Mouse (Mus musculus) hindbrain, embryonic 15.5 days (tissue): ENCODE measurements around the gene Gm10424. TPM values are rescaled to one million over a fixed set of nuclear protein-coding genes. Genes with fewer than 3 reads are reported as not detected.
"Not testable (repeated sequence)": the region's sequence is repeated elsewhere in the genome, so short reads cannot be mapped to it uniquely, and the experiment has no call there.

Source experiments
- ATAC-seq: fragments of 200-750 bp; cut with Nextera tagmentation; 2 replicates; pipeline ENCODE4 v1.8.0; 2017; ENCODE audit warnings: low read depth, moderate number of reproducible peaks, moderate TSS enrichment; ENCODE audit not compliant: low FRiP score
- H3K27ac ChIP-seq: fragments of 300-500 bp; sonication (generic); replicated peaks from 2 replicates; pipeline ENCODE4 v1.5.1; 2015; ENCODE audit warnings: mild to moderate bottlenecking, inconsistent platforms
- H3K27me3 ChIP-seq: fragments of 300-500 bp; sonication (generic); 2 replicates; pipeline ENCODE4 v1.6.1; 2015; ENCODE audit warnings: control low read depth, inconsistent platforms
- H3K36me3 ChIP-seq: fragments of 300-500 bp; sonication (generic); 2 replicates; pipeline ENCODE4 v1.6.1; 2015; ENCODE audit warnings: control low read depth, inconsistent platforms
- H3K4me1 ChIP-seq: fragments of 300-500 bp; sonication (generic); replicated peaks from 2 replicates; pipeline ENCODE4 v1.6.1; 2015; ENCODE audit warnings: control low read depth, inconsistent platforms
- H3K4me2 ChIP-seq: fragments of 300-500 bp; sonication (generic); 2 replicates; pipeline ENCODE4 v1.6.1; 2015; ENCODE audit warnings: moderate library complexity, mild to moderate bottlenecking, inconsistent platforms
- H3K4me3 ChIP-seq: fragments of 300-500 bp; sonication (generic); 2 replicates; pipeline ENCODE4 v1.5.1; 2015; ENCODE audit warnings: mild to moderate bottlenecking, inconsistent platforms
- H3K9ac ChIP-seq: fragments of 300-500 bp; sonication (generic); 2 replicates; pipeline ENCODE4 v1.6.1; 2015; ENCODE audit warnings: inconsistent platforms
- H3K9me3 ChIP-seq: fragments of 300-500 bp; sonication (generic); 2 replicates; pipeline ENCODE4 v1.6.1; 2016; ENCODE audit warnings: control low read depth, inconsistent platforms
- WGBS: fragments of 180-500 bp; shearing (Covaris S2); methylation state at CpG from one replicate; pipeline ENCODE4 v1.1.7; 2015; 5-methylcytosine and 5-hydroxymethylcytosine counted together
- polyA plus RNA-seq: library from polyadenylated mRNA; unstranded; fragments of >200 nt; fragmentation: Nextera tagmentation; extraction: Ambion mirVana; gene quantifications from 2 replicates; pipeline ENCODE4 v1.2.1, GENCODE M21; 2015

Gene Gm10424
- not detected in 2 replicates for polyA plus RNA-seq

DNA sequence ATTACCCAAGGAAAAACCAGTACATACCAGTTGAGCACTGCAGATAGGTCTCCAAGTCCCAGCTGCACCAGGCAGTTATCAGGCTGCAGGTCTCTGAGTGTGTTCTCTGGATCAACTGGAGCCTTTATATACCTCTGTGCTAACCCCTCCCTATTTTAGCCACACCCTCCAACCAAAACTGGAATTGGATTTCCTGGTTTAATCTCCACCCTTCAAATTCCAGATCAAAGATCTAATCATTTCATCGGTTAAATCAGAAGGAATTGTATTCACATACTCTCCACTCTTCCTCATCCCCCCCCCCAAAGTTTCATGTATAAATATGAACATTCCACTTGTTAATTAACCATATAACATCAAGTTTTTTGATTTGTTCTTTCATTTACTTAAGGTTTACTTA is at the start of gene Gm10424:
Gene Gm10424, minus strand, starts transcription at position 101 of the 400 bp plus-strand sequence.
- not testable (repeated sequence) for H3K9me3 ChIP-seq, H3K36me3 ChIP-seq, H3K4me2 ChIP-seq, H3K4me1 ChIP-seq, H3K27ac ChIP-seq, H3K4me3 ChIP-seq, H3K9ac ChIP-seq, ATAC-seq, H3K27me3 ChIP-seq
- no CpG with 5 or more reads among the region's 1 CpGs for WGBS

DNA sequence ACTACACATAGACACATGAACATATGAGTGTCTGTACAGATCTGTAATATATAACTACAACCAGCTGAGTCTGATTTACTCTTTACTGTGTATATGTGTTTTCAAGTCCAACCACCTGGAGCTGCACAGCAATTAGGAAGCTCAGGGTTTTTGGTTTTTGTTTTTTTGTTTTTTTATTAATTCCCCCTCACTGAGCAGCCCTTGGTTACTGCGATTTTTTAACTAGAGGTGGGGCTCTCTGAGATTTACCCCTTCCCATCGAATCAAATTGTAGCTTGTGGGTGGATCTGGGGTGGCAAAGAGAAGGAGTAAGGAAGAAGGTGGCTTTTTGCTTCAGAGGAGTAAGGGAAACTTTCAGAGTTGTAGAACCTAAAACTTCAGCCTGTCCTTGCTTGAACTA is 33.0 kb upstream of the Gm10424 start, which contains the start of gene Gm3259:
Gene Gm3259, plus strand, starts transcription at position 301 of the 400 bp plus-strand sequence.
- not testable (repeated sequence) for H3K27ac ChIP-seq, H3K4me1 ChIP-seq, H3K27me3 ChIP-seq, H3K9me3 ChIP-seq, H3K36me3 ChIP-seq, H3K9ac ChIP-seq, ATAC-seq, H3K4me3 ChIP-seq, H3K4me2 ChIP-seq
- 65% methylated on average over 2 of the region's 2 CpGs for WGBS

Other genes starting within 250 kb of the Gm10424 start
- not detected in 2 replicates for gene Gm7942, start 165.8 kb downstream of the Gm10424 start, polyA plus RNA-seq
- gene Gm16513, start 90.1 kb downstream of the Gm10424 start, polyA plus RNA-seq: not detected in 2 replicates
- not detected in 2 replicates for gene Gm3259, start 33.1 kb upstream of the Gm10424 start, polyA plus RNA-seq
- not detected in 2 replicates for gene D5Ertd577e, start 184.0 kb upstream of the Gm10424 start, polyA plus RNA-seq
- not detected in 2 replicates for gene Gm3286, start 238.0 kb upstream of the Gm10424 start, polyA plus RNA-seq